Mouse (Mus musculus): ENCODE data around the gene Usp22.
A peak's percentile ranks its signal among the peaks of the same experiment; 100 is the strongest.

- peak; percentile 59 for TF ChIP-seq RAD21 (IDR thresholded peaks at IDR 0.05; ENCODE audit: low read depth, low read length)
- TF ChIP-seq CTCF (conservative IDR thresholded peaks at IDR 0.05 in 1 of 2, IDR thresholded peaks at IDR 0.05 in 1 of 2; ENCODE audit: low read depth in 2 of 2, low read length in 2 of 2) = peak in 1 of 2 experiments; percentile 52; a peak in 2 of 4 replicates
- peak; percentile 77 for TF ChIP-seq POLR2A (IDR thresholded peaks at IDR 0.05; ENCODE audit: low read depth, low read length)
- no peak for TF ChIP-seq MAX (IDR thresholded peaks at IDR 0.05; ENCODE audit: low read length)
Measured at GRCm38 (mm10) chr11:61142262-61142661, 32.6 kb downstream of the Usp22 start.

All from CH12.LX (cell line).